Mouse (Mus musculus): Measurements from ENCODE around the gene Hinfp.

GRCm38 (mm10) chr9:44314910-44315309 lies 9.4 kb upstream of the Hinfp start:
- TF ChIP-seq CTCF (IDR thresholded peaks at IDR 0.05) (no peak), EP300 (IDR thresholded peaks at IDR 0.05; ENCODE audit: insufficient read depth, low read depth, low read length) (no peak), POLR2A (IDR thresholded peaks at IDR 0.05; ENCODE audit: insufficient read depth, low read depth, low read length) (no peak)
